Mouse (Mus musculus): ENCODE results near the gene Gsdma.
A peak's percentile ranks its signal among the peaks of the same experiment; 100 is the strongest.
"Not testable (repeated sequence)": the region's sequence is repeated elsewhere in the genome, so short reads cannot be mapped to it uniquely, and the experiment has no call there.

Gene Gsdma

GRCm38 (mm10) chr11:98709001-98709741 lies 45.0 kb downstream of the Gsdma start:
- no peak for DNase-seq (ENCODE audit: low read depth)

DNA sequence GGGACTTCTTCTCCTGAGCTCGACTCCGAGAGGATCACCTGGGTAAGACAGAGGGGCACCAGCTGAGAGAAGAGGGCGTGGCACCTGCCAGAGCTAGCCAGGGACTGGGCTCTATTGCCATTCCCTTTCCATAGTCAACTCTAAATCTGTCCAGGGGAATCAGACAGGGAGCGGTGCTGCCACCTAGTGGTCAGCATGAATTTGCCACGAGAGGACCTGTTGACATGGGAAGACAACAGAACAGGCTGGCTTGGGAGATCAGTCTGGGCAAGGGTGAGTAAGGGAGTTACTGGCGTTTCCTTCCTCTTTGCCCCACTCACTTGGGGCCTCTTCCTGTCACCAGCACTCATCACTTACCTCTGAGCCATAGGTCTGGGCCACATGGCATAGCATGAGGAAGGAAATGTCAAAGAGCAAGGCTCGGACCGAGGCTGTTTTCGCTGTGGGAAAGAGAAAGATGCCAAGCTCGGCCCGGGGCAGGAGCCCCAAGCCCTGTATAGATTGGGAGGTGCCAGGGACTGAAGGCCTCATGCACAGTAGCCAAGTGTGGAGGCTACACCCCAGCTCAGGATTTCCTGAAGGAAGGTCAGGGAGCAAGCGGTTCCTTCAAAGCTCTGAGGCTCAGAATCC lies 46.4 kb downstream of the Gsdma start:
- peak; percentile 87 for DNase-seq (ENCODE audit: low read depth)

DNA sequence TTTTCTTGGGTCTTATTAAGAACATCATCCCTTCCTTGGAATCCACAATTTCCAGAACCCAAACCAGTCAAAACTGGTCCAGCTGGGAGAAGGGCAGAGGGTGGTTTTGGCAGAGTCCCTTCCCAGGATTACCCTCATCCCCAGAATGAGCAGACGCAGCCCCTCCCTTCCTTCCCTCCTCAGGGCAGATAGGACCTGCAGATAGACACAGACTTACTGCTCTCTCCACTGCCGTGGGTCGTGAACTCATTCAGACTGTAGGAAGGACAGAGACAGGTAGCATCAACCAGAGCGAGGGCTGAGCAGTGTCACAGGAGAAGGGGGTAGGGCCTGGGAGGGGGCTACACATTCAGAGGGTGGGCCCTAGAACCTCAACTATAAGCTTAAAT lies 46.9 kb downstream of the Gsdma start:
- no peak for DNase-seq (ENCODE audit: low read depth)

- DNase-seq (ENCODE audit: low read depth) = not testable (repeated sequence)
These were observed 47.9 kb downstream of the Gsdma start for GRCm38 (mm10) chr11:98712009-98712408.

GRCm38 (mm10) chr11:98713703-98714102 lies 49.6 kb downstream of the Gsdma start:
- DNase-seq (ENCODE audit: low read depth) = no peak

GRCm38 (mm10) chr11:98715946-98716345 lies 51.8 kb downstream of the Gsdma start:
- no peak for DNase-seq (ENCODE audit: low read depth)

DNA sequence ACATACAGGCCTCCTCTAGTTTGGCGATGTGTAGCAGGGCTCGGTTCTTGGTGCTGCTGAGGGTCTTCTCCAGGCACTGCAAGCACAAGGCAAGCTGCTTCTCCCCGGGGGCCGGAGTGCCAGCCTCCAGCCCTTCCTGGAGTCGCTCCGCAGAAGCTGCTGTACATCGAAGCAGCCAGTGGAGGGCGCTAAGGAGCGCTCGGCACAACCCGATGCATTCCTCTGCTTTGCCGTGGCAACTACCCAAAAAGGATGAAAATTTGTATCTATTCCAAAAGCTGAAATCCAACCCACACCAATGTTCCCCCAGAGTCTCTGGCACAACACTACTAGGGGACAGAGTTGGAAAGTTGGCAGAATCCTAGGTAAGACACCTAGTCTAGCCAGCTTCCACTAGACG lies 53.8 kb downstream of the Gsdma start:
- DNase-seq (ENCODE audit: low read depth) = peak; percentile 56

DNA sequence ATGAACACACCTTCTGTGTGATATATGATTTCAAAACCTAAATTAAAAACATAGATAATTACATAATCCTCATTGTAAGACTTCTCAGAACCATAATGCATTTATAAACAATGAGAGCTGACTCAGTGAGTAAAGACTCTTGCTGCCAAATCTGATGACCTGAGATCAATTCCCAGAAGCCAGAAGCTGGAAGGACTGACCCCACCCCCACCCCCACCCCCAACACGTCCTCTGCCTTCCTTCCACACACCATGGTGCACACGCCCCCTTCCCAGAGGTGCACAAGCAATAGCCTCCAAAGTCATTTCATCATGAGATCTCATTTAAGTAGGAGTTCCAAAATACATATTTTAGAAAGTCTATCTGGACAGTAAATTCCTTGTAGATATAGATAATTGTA lies 56.6 kb downstream of the Gsdma start:
- DNase-seq (ENCODE audit: low read depth) = no peak

DNA sequence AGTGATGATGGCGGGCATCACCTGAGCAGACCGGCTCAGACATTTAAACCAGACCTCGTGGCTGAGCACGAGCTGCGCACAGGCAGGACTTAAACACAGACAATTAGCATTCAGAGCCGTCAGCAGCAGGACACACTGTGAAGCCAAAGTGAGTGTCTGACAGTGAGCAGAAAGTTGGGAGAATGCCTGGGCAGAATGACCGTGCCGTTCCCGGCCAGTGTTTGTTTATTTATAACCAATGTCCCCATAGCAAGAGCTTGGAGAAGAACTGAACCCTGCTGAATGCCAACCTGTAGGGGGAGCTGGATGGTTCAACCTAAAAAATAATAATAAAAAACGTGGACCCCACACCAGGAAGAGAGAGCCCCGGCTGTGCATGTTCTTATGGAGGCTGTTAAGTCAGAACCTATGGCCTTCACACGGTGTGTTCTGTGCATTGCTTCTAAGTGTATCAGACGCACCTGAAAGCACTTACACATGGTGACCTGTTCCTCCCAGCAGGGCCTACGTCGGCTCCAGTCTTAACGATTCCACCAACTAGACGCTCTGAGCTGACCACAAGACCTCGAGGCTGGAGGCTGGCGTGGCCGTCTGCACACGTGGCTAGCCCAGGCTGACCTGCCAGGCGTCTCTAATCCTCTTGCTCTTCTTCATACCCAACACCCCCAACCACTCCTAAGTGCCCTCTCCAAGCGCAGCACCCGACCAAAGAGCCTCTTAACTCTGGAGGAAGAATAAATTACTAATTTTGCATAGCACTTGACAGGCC lies 57.5 kb downstream of the Gsdma start:
- DNase-seq (ENCODE audit: low read depth) = no peak

DNA sequence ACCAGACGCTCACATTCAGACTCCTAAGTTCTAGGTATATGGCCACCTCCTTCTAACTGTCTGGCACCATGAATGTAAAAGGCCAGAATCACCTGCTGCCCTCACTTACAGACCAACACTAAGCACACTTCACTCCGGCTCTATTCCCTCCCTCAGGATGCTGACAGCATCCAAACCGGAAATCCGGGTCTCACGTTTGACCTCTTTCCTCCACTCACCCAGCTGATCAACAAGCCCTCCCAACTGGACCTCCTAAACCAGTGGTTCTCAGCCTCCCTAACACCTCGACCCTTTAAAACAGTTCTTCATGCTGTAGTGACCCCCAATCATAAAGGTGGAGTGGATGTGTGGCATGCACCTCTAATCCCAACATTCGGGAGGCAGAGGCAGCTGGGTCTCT lies 58.9 kb downstream of the Gsdma start:
- DNase-seq (ENCODE audit: low read depth) = no peak

GRCm38 (mm10) chr11:98725926-98726506 lies 61.9 kb downstream of the Gsdma start:
- DNase-seq (ENCODE audit: low read depth) = no peak
